Mouse (Mus musculus): ENCODE results near the gene Ube2d1. TPM values are rescaled to one million over a fixed set of nuclear protein-coding genes. Genes with fewer than 3 reads are reported as not detected.

Gene Ube2d1
- total and polyA plus RNA-seq, 3 experiments: 1.0 to 7.7 (median 3.8) TPM

GRCm38 (mm10) chr10:71222639-71223038, 62.4 kb downstream of the Ube2d1 start:
- H3K4me1 ChIP-seq (ENCODE audit: control insufficient read depth in 1 of 2, insufficient read depth in 2 of 2): no peaks in the 10 kb centered on the region
- H3K9ac ChIP-seq (ENCODE audit: insufficient read depth, low read depth): no peak overlapping the region
- H3K27ac ChIP-seq (ENCODE audit: insufficient read depth, low read depth): no peak overlapping the region
- H3K27me3 ChIP-seq (replicated peaks): no peaks in the 10 kb centered on the region
- H3K36me3 ChIP-seq (replicated peaks in 1 of 2; ENCODE audit: control insufficient read depth in 1 of 2, insufficient read depth in 1 of 2, low read length in 1 of 2): peaks cover 29 to 81% of the 10 kb centered on the region in 2 experiments
- in situ Hi-C loops (cut with MboI; ENCODE audit: low pct_ligation_motif_present, low pct_unique_long_range_greater_than_20kb, low sequenced_read_pairs): loop anchor here (25.0 kb wide), 1 partner anchor 910 kb away; no protein-coding TSS in a partner anchor
- H3K9me3 ChIP-seq (replicated peaks; ENCODE audit: low read length): peaks cover 13% of the 10 kb centered on the region
- no peak overlapping the region for H3K4me2 ChIP-seq (ENCODE audit: insufficient read depth, low read depth, poor library complexity, severe bottlenecking)
- TF ChIP-seq MEF2A (IDR thresholded peaks at IDR 0.05; ENCODE audit: borderline replicate concordance, low read depth, low read length) (no peak), MYC (IDR thresholded peaks at IDR 0.05; ENCODE audit: low read depth, low read length) (no peak), ETS1 (conservative IDR thresholded peaks at IDR 0.05; ENCODE audit: low read depth, low read length) (no peak), KAT2A (IDR thresholded peaks at IDR 0.05; ENCODE audit: insufficient replicate concordance, low read length) (no peak), ZC3H11A (IDR thresholded peaks at IDR 0.05; ENCODE audit: low read depth, low read length) (no peak), TCF12 (IDR thresholded peaks at IDR 0.05; ENCODE audit: low read depth, low read length) (no peak), POLR2A (IDR thresholded peaks at IDR 0.05; ENCODE audit: low read depth, low read length) (no peak), E2F4 (IDR thresholded peaks at IDR 0.05; ENCODE audit: insufficient replicate concordance, low read depth, low read length) (no peak), RCOR1 (conservative IDR thresholded peaks at IDR 0.05; ENCODE audit: low read depth, low read length) (no peak), RAD21 (IDR thresholded peaks at IDR 0.05; ENCODE audit: low read depth, low read length) (no peak)
- H3K79me2 ChIP-seq (replicated peaks; ENCODE audit: control insufficient read depth, extremely low read depth, insufficient read depth, poor library complexity, severe bottlenecking): no peaks in the 10 kb centered on the region
- dilution Hi-C loops (cut with MboI; ENCODE audit: extremely low pct_ligation_motif_present, extremely low pct_unique_long_range_greater_than_20kb, low sequenced_read_pairs): no loop called here
- no peak overlapping the region for H3K4me3 ChIP-seq (replicated peaks in 1 of 3; ENCODE audit: low read depth in 2 of 3, low read length in 2 of 3, poor library complexity in 1 of 3)
- no peak for DNase-seq (ENCODE audit: extremely low read depth)

DNA sequence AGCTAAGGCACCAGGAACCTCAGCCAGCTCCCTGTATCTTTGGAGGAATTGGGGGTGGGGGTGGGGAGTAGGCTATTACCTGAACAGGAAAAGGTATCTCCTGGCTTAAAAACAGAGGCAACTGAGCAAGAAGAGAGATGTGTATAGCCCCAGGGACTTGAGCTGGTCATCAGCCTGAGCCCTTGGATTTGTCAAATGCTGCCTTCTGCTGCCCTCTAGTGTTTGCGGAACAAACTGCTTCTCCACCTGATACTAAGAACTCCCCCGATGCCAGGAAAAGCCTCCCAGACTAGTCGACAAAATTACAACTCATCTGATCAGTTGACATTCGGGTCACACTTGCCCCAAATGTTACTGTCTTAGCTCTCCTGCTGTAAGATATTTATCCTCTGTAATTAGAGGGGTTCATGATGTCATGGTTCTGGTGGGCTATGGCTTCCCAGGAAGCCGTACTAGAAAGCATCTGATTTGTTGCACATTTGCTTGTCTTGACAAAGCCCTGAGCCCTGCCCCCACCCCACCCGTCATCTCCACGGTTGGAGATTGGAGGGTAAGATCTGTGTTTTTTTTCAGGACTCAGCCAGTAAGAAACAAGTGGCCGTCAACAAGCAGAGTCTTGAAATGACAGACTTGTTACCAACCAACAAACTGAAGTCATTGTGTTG, 66.7 kb downstream of the Ube2d1 start:
- Histone ChIP-seq H3K36me3 (replicated peaks in 1 of 2; ENCODE audit: control insufficient read depth in 1 of 2, insufficient read depth in 1 of 2, low read length in 1 of 2) (peaks cover 9 to 49% of the 10 kb centered on the region in 2 experiments), H3K9ac (ENCODE audit: insufficient read depth, low read depth) (no peak overlapping the region), H3K9me3 (replicated peaks; ENCODE audit: low read length) (peaks cover 13% of the 10 kb centered on the region), H3K27ac (ENCODE audit: insufficient read depth, low read depth) (no peak overlapping the region), H3K79me2 (replicated peaks; ENCODE audit: control insufficient read depth, extremely low read depth, insufficient read depth, poor library complexity, severe bottlenecking) (no peaks in the 10 kb centered on the region), H3K4me2 (ENCODE audit: insufficient read depth, low read depth, poor library complexity, severe bottlenecking) (no peak overlapping the region), H3K4me3 (replicated peaks in 1 of 3; ENCODE audit: low read depth in 2 of 3, low read length in 2 of 3, poor library complexity in 1 of 3) (no peak overlapping the region), H3K27me3 (replicated peaks) (no peaks in the 10 kb centered on the region), H3K4me1 (ENCODE audit: control insufficient read depth in 1 of 2, insufficient read depth in 2 of 2) (no peaks in the 10 kb centered on the region)
- in situ Hi-C loops (cut with MboI; ENCODE audit: low pct_ligation_motif_present, low pct_unique_long_range_greater_than_20kb, low sequenced_read_pairs) (loop anchor here (25.0 kb wide), 1 partner anchor 906 kb away; no protein-coding TSS in a partner anchor), dilution Hi-C loops (cut with MboI; ENCODE audit: extremely low pct_ligation_motif_present, extremely low pct_unique_long_range_greater_than_20kb, low sequenced_read_pairs) (no loop called here)
- TF ChIP-seq CTCF (conservative IDR thresholded peaks at IDR 0.05 in 1 of 2, IDR thresholded peaks at IDR 0.05 in 1 of 2; ENCODE audit: low read depth in 2 of 2, low read length in 2 of 2) (peak; percentile 86 to 90), RAD21 (IDR thresholded peaks at IDR 0.05; ENCODE audit: low read depth, low read length) (peak; percentile 87), CHD2 (IDR thresholded peaks at IDR 0.05; ENCODE audit: low read length) (no peak), SMC3 (IDR thresholded peaks at IDR 0.05; ENCODE audit: low read depth, low read length) (peak; percentile 67)
- peak; percentile 67 for DNase-seq (ENCODE audit: extremely low read depth)
